Mouse (Mus musculus) midbrain, embryonic 14.5 days (tissue): Measurements from ENCODE around the gene Htra2. TPM values are rescaled to one million over a fixed set of nuclear protein-coding genes. Genes with fewer than 3 reads are reported as not detected.

Experiments used
- ATAC-seq: fragments of 200-750 bp; cut with Nextera tagmentation; 2 replicates; pipeline ENCODE4 v1.8.0; 2017; ENCODE audit warnings: moderate number of reproducible peaks, moderate library complexity; ENCODE audit not compliant: low FRiP score, low TSS enrichment
- DNase-seq: peaks from one replicate; pipeline ENCODE4 v3.0.0-alpha.2; 2015
- H3K27ac ChIP-seq: fragments of 300-500 bp; sonication (generic); replicated peaks from 2 replicates; pipeline ENCODE4 v1.5.1; 2014; ENCODE audit warnings: mild to moderate bottlenecking, low read depth, low read length, moderate library complexity
- H3K27me3 ChIP-seq: fragments of 300-500 bp; sonication (generic); 2 replicates; pipeline ENCODE4 v1.6.1; 2014; ENCODE audit warnings: low read length, control low read depth, mixed read lengths; ENCODE audit not compliant: control insufficient read depth, insufficient read depth
- H3K36me3 ChIP-seq: fragments of 300-500 bp; sonication (generic); 2 replicates; pipeline ENCODE4 v1.6.1; 2014; ENCODE audit warnings: low read length, control low read depth; ENCODE audit not compliant: control insufficient read depth, insufficient read depth
- H3K4me1 ChIP-seq: fragments of 300-500 bp; sonication (generic); 2 replicates; pipeline ENCODE4 v1.6.1; 2014; ENCODE audit warnings: mild to moderate bottlenecking, antibody characterized with exemption, low read length, control low read depth; ENCODE audit not compliant: control insufficient read depth, insufficient read depth
- H3K4me2 ChIP-seq: fragments of 300-500 bp; sonication (generic); 2 replicates; pipeline ENCODE4 v1.6.1; 2014; ENCODE audit warnings: mild to moderate bottlenecking, low read length, moderate library complexity
- H3K4me3 ChIP-seq: fragments of 300-500 bp; sonication (generic); replicated peaks from 2 replicates; pipeline ENCODE4 v1.5.1; 2014; ENCODE audit warnings: low read depth, low read length
- H3K9ac ChIP-seq: fragments of 300-500 bp; sonication (generic); replicated peaks from 2 replicates; pipeline ENCODE4 v1.6.1; 2014; ENCODE audit warnings: mild to moderate bottlenecking, low read length, moderate library complexity
- H3K9me3 ChIP-seq: fragments of 300-500 bp; sonication (generic); 2 replicates; pipeline ENCODE4 v1.6.1; 2016; ENCODE audit warnings: low read length, control low read depth, mixed read lengths; ENCODE audit not compliant: control insufficient read depth
- WGBS: fragments of 180-500 bp; shearing (Covaris S2); extraction: QIAGEN DNeasy Blood & Tissue Kit; methylation state at CpG from one replicate; pipeline ENCODE4 v1.1.7; 2014; 5-methylcytosine and 5-hydroxymethylcytosine counted together
- polyA plus RNA-seq: library from polyadenylated mRNA; unstranded; fragments of >200 nt; fragmentation: Nextera tagmentation; extraction: Ambion mirVana; gene quantifications from 2 replicates; pipeline ENCODE4 v1.2.1, GENCODE M21; 2014

Htra2 gene
- polyA plus RNA-seq, 1 experiment from 2014 or later: 38.5 TPM

DNA sequence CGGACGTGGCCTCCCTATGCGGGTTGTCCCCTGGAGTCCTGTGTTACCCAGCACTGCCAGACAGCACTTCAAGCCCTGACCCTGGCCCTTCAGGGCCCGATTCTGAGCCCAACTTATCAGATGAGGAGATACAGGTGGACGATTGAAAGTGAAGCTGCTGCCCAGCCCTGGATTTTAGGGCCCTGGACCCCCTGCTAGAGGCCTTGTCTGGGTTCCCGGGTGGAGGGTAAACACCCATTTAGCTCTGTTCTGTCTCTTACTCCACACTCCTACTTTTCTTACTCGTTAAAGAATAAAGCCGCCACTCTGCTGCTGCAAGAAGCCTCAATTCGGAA is 32.8 kb upstream of the Htra2 start:
- 3% methylated on average over 9 of the region's 9 CpGs for WGBS
- peak overlapping the region; percentile 25; the same call in 1 of the 2 replicates for H3K4me2 ChIP-seq
- DNase-seq (no peak), ATAC-seq (no peak)
- H3K4me1 ChIP-seq: no peaks in the 10 kb centered on the region
- no peaks in the 10 kb centered on the region for H3K36me3 ChIP-seq
- H3K4me3 ChIP-seq: no peak overlapping the region; the same call in 1 of the 2 replicates
- no peak overlapping the region for H3K27ac ChIP-seq
- peaks cover 76% of the 10 kb centered on the region for H3K27me3 ChIP-seq
- H3K9me3 ChIP-seq: no peaks in the 10 kb centered on the region
- H3K9ac ChIP-seq: no peak overlapping the region

- Histone ChIP-seq H3K4me1 (no peaks in the 10 kb centered on the region), H3K27me3 (peaks cover 82% of the 10 kb centered on the region), H3K4me2 (peak overlapping the region; percentile 25; the same call in 1 of the 2 replicates), H3K27ac (no peak overlapping the region), H3K36me3 (peaks cover 2% of the 10 kb centered on the region; the same call in 1 of the 2 replicates), H3K9ac (no peak overlapping the region), H3K4me3 (no peak overlapping the region; the same call in 1 of the 2 replicates), H3K9me3 (no peaks in the 10 kb centered on the region)
- under 1% methylated on average over 47 of the region's 47 CpGs for WGBS
- DNase-seq (no peak), ATAC-seq (no peak)
Observed at GRCm38 (mm10) chr6:83087205-83087925, 32.3 kb upstream of the Htra2 start.

DNA sequence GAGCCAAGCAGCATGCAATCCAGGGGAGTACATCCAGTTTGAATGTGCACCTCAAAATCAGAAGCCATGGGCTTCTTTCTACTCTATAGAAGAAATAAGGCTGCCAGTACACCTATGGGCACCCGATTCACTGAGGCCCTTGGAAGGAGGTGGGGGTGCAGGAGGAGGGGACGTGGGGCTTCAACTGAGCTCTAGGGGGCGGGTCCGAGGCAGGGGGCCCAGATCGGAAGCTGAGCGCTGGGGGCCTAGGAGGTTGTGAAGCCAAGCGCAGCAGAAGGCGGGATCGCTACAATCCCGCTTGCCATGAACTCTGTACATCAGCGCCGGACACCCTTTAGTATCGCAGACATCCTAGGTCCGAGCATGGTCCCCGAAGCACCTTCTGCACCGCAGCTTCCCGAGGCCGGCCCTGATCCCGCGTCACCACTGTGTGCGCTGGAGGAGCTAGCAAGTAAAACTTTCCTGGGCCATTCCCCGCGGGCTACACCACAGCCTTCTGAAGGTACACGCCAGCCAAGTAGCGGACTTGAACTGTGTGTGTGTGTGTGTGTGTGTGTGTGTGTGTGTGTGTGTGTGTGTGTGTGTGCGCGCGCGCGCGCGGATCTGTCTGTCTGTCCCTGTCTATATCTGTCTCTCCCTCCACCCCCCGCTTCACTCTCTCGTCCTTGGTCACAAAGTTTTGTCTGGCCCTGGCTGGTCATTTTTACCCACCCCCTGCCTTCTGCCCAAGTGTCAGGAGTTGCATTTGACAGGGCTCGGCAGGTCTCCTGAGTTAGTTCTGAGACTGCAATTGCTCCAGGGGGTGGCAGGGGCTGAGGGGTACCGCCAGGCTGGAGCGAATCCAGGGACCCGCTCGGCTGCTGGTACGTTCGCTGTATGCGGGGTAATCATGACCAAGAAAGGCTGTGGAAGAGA is 31.3 kb upstream of the Htra2 start, which contains the start of gene Lbx2:
TSS of gene Lbx2 (plus strand) at position 247 of the 915 bp plus-strand sequence.
- 2% methylated on average over 42 of the region's 42 CpGs for WGBS
- ATAC-seq: no peak

DNA sequence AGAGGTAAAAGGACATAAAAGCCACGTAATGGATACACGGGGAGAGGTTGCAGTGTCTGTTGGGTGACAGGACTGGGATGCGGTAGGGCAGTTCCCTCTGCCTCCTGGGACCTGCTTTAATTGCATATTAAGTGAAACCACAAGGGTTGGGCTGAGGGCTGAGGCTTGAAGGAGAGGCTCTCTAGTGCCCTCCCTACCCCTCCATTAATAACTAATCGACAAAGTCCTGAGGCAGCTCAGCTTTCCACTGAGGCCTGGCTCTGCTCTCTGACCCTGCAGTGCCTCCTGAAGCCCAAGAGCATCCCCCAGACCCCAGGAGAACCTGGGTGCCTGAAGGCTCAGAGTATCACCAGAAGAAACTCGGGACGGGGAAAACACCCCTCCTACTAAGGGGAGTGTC is 29.4 kb upstream of the Htra2 start:
- H3K4me2 ChIP-seq: no peak overlapping the region
- no peaks in the 10 kb centered on the region for H3K9me3 ChIP-seq
- 6% methylated on average over 6 of the region's 6 CpGs for WGBS
- H3K9ac ChIP-seq: no peak overlapping the region
- DNase-seq (no peak), ATAC-seq (no peak)
- peaks cover 3% of the 10 kb centered on the region for H3K4me1 ChIP-seq
- peaks cover 20% of the 10 kb centered on the region for H3K36me3 ChIP-seq
- H3K27ac ChIP-seq: no peak overlapping the region
- no peak overlapping the region for H3K4me3 ChIP-seq
- H3K27me3 ChIP-seq: peaks cover 66% of the 10 kb centered on the region

More for the DNA sequence above, 31.3 kb upstream of the Htra2 start, which contains the start of gene Lbx2:
- Histone ChIP-seq H3K4me3 (no peak within 1 kb of the TSS), H3K4me2 (no peak within 1 kb of the TSS), H3K4me1 (no peaks in the 10 kb centered on the region), H3K27me3 (peaks cover 77% of the 10 kb centered on the region), H3K36me3 (peaks cover 5% of the 10 kb centered on the region), H3K9me3 (no peaks in the 10 kb centered on the region), H3K9ac (no peak within 1 kb of the TSS), H3K27ac (no peak within 1 kb of the TSS)
- DNase-seq: no peak

DNA sequence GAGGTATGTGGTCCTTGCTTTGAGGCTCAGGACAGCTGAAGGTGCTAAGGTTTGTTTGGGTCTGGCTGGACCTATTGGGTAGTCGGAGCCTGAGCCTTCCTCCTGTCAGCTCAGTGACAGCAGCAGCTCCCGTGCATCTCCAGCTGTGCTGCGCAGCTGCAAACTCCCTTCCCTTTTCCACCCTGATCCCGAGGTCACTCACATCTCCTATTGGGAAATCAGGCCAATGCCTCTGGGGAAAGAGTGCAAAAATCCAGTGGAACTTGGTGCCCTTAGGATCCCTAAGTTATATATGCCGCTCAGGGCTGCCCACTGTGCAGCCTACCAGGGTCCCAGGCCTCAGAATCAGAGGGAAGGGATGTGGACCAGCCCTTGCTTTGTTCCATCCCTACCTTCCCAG is 28.4 kb upstream of the Htra2 start:
- Histone ChIP-seq H3K4me2 (no peak overlapping the region), H3K27ac (no peak overlapping the region), H3K4me3 (no peak overlapping the region), H3K27me3 (peaks cover 58% of the 10 kb centered on the region), H3K9me3 (no peaks in the 10 kb centered on the region), H3K4me1 (peaks cover 9% of the 10 kb centered on the region), H3K9ac (no peak overlapping the region), H3K36me3 (peaks cover 20% of the 10 kb centered on the region)
- DNase-seq (no peak), ATAC-seq (no peak)
- 12% methylated on average over 5 of the region's 5 CpGs for WGBS

GRCm38 (mm10) chr6:83080210-83080609 is 25.1 kb upstream of the Htra2 start:
- Histone ChIP-seq H3K4me2 (no peak overlapping the region), H3K27ac (no peak overlapping the region), H3K9ac (no peak overlapping the region), H3K4me1 (peaks cover 14% of the 10 kb centered on the region), H3K4me3 (no peak overlapping the region), H3K27me3 (peaks cover 40% of the 10 kb centered on the region), H3K36me3 (peaks cover 20% of the 10 kb centered on the region), H3K9me3 (no peaks in the 10 kb centered on the region)
- 95% methylated on average over 5 of the region's 5 CpGs for WGBS
- no peak for DNase-seq
- no peak for ATAC-seq

- H3K4me2 ChIP-seq: peak overlapping the region; percentile 96
- no peaks in the 10 kb centered on the region for H3K9me3 ChIP-seq
- peak; percentile 95 for ATAC-seq
- WGBS: under 1% methylated on average over 46 of the region's 46 CpGs
- H3K27me3 ChIP-seq: peaks cover 40% of the 10 kb centered on the region
- peaks cover 20% of the 10 kb centered on the region for H3K36me3 ChIP-seq
- H3K4me1 ChIP-seq: peaks cover 14% of the 10 kb centered on the region
- DNase-seq: peak; percentile 100
- H3K27ac ChIP-seq: peak overlapping the region; percentile 93
- H3K9ac ChIP-seq: peak overlapping the region; percentile 76
- H3K4me3 ChIP-seq: peak overlapping the region; percentile 67
Observed at GRCm38 (mm10) chr6:83078324-83078858, 23.3 kb upstream of the Htra2 start.

GRCm38 (mm10) chr6:83077630-83078323 is 22.7 kb upstream of the Htra2 start, which contains the start of gene Pcgf1:
Gene Pcgf1, plus strand, starts transcription at chr6:83077869.
- peaks cover 20% of the 10 kb centered on the region for H3K36me3 ChIP-seq
- H3K27me3 ChIP-seq: peaks cover 39% of the 10 kb centered on the region
- WGBS: under 1% methylated on average over 54 of the region's 54 CpGs
- H3K4me1 ChIP-seq: peaks cover 14% of the 10 kb centered on the region
- H3K9ac ChIP-seq: peak within 1 kb of the TSS; percentile 76
- H3K9me3 ChIP-seq: no peaks in the 10 kb centered on the region
- H3K4me2 ChIP-seq: peak within 1 kb of the TSS; percentile 96
- H3K27ac ChIP-seq: peak within 1 kb of the TSS; percentile 93
- peak; percentile 56 for DNase-seq
- ATAC-seq: peak; percentile 77
- H3K4me3 ChIP-seq: peak within 1 kb of the TSS; percentile 67
